Mouse (Mus musculus): ENCODE measurements around the gene Add2.

DNA sequence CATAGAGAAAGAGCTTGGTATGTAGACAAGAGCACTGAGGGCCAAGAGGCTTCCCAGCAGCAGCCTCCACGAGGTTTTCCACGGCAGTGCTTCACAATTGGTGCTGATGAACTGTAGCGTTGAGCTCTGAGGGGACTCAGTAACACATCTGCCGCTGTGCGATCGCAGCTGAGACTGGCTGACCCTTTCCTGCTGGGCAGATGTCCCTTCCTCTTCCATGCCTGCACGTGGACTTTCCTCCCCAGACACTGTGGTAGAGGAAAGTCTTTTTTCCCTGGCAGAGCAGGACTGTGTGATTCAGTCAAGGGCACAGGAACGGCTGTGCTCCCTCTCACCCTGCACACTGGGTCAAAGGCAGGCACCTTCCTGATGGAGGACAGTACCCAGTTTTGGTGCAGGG lies 44.1 kb upstream of the Add2 start:
- no peak for TF ChIP-seq CTCF (IDR thresholded peaks at IDR 0.05; ENCODE audit: low read depth)
- no peak for TF ChIP-seq EP300 (IDR thresholded peaks at IDR 0.05; ENCODE audit: low read depth)
